17 mouse cellular contexts compared by ENCODE assay signal in genomic region chr19:42740163-42740899, GRCm38 (mm10).
"Had no signal": no experiment of that assay in that cellular context is flagged by ENCODE, and none has a peak within 500 bp of the region (broad histone marks: within the 10 kb centered on the region; RNA-seq: fewer than 3 reads in every experiment).

No protein-coding gene starts in this region.

- H3K9me3 ChIP-seq: lung, embryonic 15.5 days; megakaryocyte, embryonic 14.5 days; midbrain, embryonic 13.5 days; midbrain, embryonic 15.5 days; neural tube, embryonic 13.5 days; neural tube, embryonic 15.5 days; stomach, embryonic 15.5 days had no signal

- DNase-seq: lung, adult 2 months; lung, postnatal 14 days; lung, postnatal 36 days; right cerebral cortex, postnatal 14 days; thymus, adult 2 months; thymus, postnatal 25 days; thymus, postnatal 4 days had no signal

- H3K27ac ChIP-seq: lung, embryonic 15.5 days; macrophage; midbrain, embryonic 13.5 days; midbrain, embryonic 15.5 days; neural tube, embryonic 13.5 days; neural tube, embryonic 15.5 days; stomach, embryonic 15.5 days had no signal

- H3K36me3 ChIP-seq: lung, embryonic 15.5 days; midbrain, embryonic 13.5 days; midbrain, embryonic 15.5 days; neural tube, embryonic 13.5 days; neural tube, embryonic 15.5 days; stomach, embryonic 15.5 days had no signal

- H3K27me3 ChIP-seq: lung, embryonic 15.5 days; midbrain, embryonic 15.5 days; neural tube, embryonic 15.5 days; stomach, embryonic 15.5 days had no signal

- H3K4me3 ChIP-seq: lung, embryonic 15.5 days; megakaryocyte, embryonic 14.5 days; midbrain, embryonic 13.5 days; midbrain, embryonic 15.5 days; neural tube, embryonic 13.5 days; neural tube, embryonic 15.5 days; stomach, embryonic 15.5 days had no signal

- ATAC-seq: lung, postnatal 0 days; midbrain, embryonic 13.5 days; midbrain, embryonic 15.5 days had no signal

- H3K4me2 ChIP-seq: lung, embryonic 15.5 days; midbrain, embryonic 11.5 days; midbrain, embryonic 13.5 days; midbrain, embryonic 15.5 days; neural tube, embryonic 13.5 days; neural tube, embryonic 15.5 days; stomach, embryonic 15.5 days had no signal

- H3K9ac ChIP-seq: lung, embryonic 15.5 days; midbrain, embryonic 13.5 days; midbrain, embryonic 15.5 days; neural tube, embryonic 13.5 days; neural tube, embryonic 15.5 days; stomach, embryonic 15.5 days had no signal
